Mouse (Mus musculus) lung, postnatal 0 days (tissue): ENCODE data around the gene Med10.

Experiments
- CTCF ChIP-seq: IDR thresholded peaks from 2 replicates; pipeline ENCODE4 v1.5.1; 2016; ENCODE audit warnings: antibody characterized with exemption, mild to moderate bottlenecking
- EP300 ChIP-seq: IDR thresholded peaks from 2 replicates; pipeline ENCODE4 v1.6.1; 2016; ENCODE audit warnings: antibody characterized with exemption, mild to moderate bottlenecking, control low read depth

GRCm38 (mm10) chr13:69794808-69795207 is 7.4 kb upstream of the Med10 start:
- TF ChIP-seq CTCF (no peak), EP300 (no peak)
